Mouse (Mus musculus): ENCODE measurements around the gene Gabbr2. TPM values are rescaled to one million over a fixed set of nuclear protein-coding genes. Genes with fewer than 3 reads are reported as not detected.

The Gabbr2 gene
- polyA plus RNA-seq, 1 experiment: not detected

- Histone ChIP-seq H3K4me1 (ENCODE audit: control insufficient read depth, insufficient read depth, low read length) (no peaks in the 10 kb centered on the region), H3K27me3 (ENCODE audit: control insufficient read depth, insufficient read depth, low read length, poor library complexity, severe bottlenecking) (no peaks in the 10 kb centered on the region), H3K9me3 (replicated peaks; ENCODE audit: control insufficient read depth, insufficient read depth, low read length, poor library complexity, severe bottlenecking) (no peaks in the 10 kb centered on the region), H3K9ac (ENCODE audit: low read depth, poor library complexity, severe bottlenecking) (no peak overlapping the region), H3K36me3 (ENCODE audit: control insufficient read depth, insufficient read depth, low read length, poor library complexity, severe bottlenecking) (no peaks in the 10 kb centered on the region), H3K27ac (ENCODE audit: insufficient read depth, low read length) (no peak overlapping the region), H3K4me3 (ENCODE audit: low read depth, low read length) (no peak overlapping the region)
- TF ChIP-seq POLR2A (IDR thresholded peaks at IDR 0.05; ENCODE audit: insufficient read depth, low read length) (no peak), EP300 (IDR thresholded peaks at IDR 0.05; ENCODE audit: insufficient read depth, low read depth, low read length) (no peak)
These were observed 156.6 kb downstream of the Gabbr2 start for GRCm38 (mm10) chr4:46835064-46835463.

GRCm38 (mm10) chr4:46832834-46833544, 158.7 kb downstream of the Gabbr2 start:
- H3K27ac ChIP-seq (ENCODE audit: insufficient read depth, low read length): no peak overlapping the region
- H3K9ac ChIP-seq (ENCODE audit: low read depth, poor library complexity, severe bottlenecking): no peak overlapping the region
- H3K4me3 ChIP-seq (ENCODE audit: low read depth, low read length): no peak overlapping the region

DNA sequence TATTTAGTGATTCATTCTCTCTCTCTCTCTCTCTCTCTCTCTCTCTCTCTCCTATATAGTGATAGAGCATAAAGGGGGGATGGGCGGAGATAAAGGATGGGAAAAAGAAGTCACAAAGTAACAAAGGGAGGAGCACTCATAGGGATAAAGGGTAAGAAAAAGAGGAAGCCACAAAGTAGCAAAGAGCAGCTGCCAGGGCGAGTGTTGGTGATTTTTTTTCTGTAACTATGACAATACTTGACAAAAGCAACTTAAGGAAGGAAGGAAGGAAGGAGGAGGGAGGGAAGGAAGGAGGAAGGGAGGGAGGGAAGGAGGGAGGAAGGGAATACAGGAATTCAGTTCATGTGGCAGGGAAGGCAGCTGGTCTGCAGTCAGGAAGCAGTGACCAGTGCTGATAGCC, 162.0 kb downstream of the Gabbr2 start:
- Histone ChIP-seq H3K9ac (ENCODE audit: low read depth, poor library complexity, severe bottlenecking) (no peak overlapping the region), H3K36me3 (ENCODE audit: control insufficient read depth, insufficient read depth, low read length, poor library complexity, severe bottlenecking) (no peaks in the 10 kb centered on the region), H3K4me3 (ENCODE audit: low read depth, low read length) (no peak overlapping the region), H3K4me1 (ENCODE audit: control insufficient read depth, insufficient read depth, low read length) (no peaks in the 10 kb centered on the region), H3K9me3 (replicated peaks; ENCODE audit: control insufficient read depth, insufficient read depth, low read length, poor library complexity, severe bottlenecking) (no peaks in the 10 kb centered on the region), H3K27ac (ENCODE audit: insufficient read depth, low read length) (no peak overlapping the region), H3K27me3 (ENCODE audit: control insufficient read depth, insufficient read depth, low read length, poor library complexity, severe bottlenecking) (no peaks in the 10 kb centered on the region)
- no peak for TF ChIP-seq POLR2A (IDR thresholded peaks at IDR 0.05; ENCODE audit: insufficient read depth, low read length)
- no peak for TF ChIP-seq EP300 (IDR thresholded peaks at IDR 0.05; ENCODE audit: insufficient read depth, low read depth, low read length)
- no peak for TF ChIP-seq CTCF (IDR thresholded peaks at IDR 0.05; ENCODE audit: low read depth, low read length)

More at GRCm38 (mm10) chr4:46832834-46833544, 158.7 kb downstream of the Gabbr2 start:
- Histone ChIP-seq H3K9me3 (replicated peaks; ENCODE audit: control insufficient read depth, insufficient read depth, low read length, poor library complexity, severe bottlenecking) (no peaks in the 10 kb centered on the region), H3K4me1 (ENCODE audit: control insufficient read depth, insufficient read depth, low read length) (no peaks in the 10 kb centered on the region), H3K27me3 (ENCODE audit: control insufficient read depth, insufficient read depth, low read length, poor library complexity, severe bottlenecking) (no peaks in the 10 kb centered on the region), H3K36me3 (ENCODE audit: control insufficient read depth, insufficient read depth, low read length, poor library complexity, severe bottlenecking) (no peaks in the 10 kb centered on the region)
- TF ChIP-seq EP300 (IDR thresholded peaks at IDR 0.05; ENCODE audit: insufficient read depth, low read depth, low read length) (no peak), POLR2A (IDR thresholded peaks at IDR 0.05; ENCODE audit: insufficient read depth, low read length) (no peak), CTCF (IDR thresholded peaks at IDR 0.05; ENCODE audit: low read depth, low read length) (peak; percentile 85)

DNA sequence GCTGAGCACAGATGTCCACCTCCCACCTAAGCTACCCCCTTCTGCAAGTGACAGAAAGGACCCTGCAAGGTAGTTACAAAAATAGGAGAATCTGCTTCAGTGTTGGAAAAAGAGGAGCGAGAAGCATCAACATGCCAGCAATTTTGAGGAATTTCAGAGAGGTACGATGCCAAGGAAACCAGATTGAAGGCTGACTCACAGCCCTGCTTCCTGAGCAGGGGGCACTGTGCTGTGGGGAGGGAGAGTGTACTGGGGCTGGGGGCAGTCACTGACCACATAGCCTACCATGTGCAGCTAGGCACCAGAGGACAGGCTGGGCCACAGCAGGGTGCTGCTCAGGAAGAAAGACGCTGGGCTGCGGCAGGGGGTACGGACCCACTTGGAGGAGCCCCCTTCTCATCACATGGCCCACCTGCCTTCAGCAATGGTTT, 163.5 kb downstream of the Gabbr2 start:
- H3K4me3 ChIP-seq (ENCODE audit: low read depth, low read length): no peak overlapping the region
- no peak overlapping the region for H3K27ac ChIP-seq (ENCODE audit: insufficient read depth, low read length)
- H3K27me3 ChIP-seq (ENCODE audit: control insufficient read depth, insufficient read depth, low read length, poor library complexity, severe bottlenecking): no peaks in the 10 kb centered on the region
- TF ChIP-seq CTCF (IDR thresholded peaks at IDR 0.05; ENCODE audit: low read depth, low read length) (no peak), POLR2A (IDR thresholded peaks at IDR 0.05; ENCODE audit: insufficient read depth, low read length) (no peak), EP300 (IDR thresholded peaks at IDR 0.05; ENCODE audit: insufficient read depth, low read depth, low read length) (no peak)
- no peaks in the 10 kb centered on the region for H3K4me1 ChIP-seq (ENCODE audit: control insufficient read depth, insufficient read depth, low read length)
- H3K9me3 ChIP-seq (replicated peaks; ENCODE audit: control insufficient read depth, insufficient read depth, low read length, poor library complexity, severe bottlenecking): no peaks in the 10 kb centered on the region
- H3K36me3 ChIP-seq (ENCODE audit: control insufficient read depth, insufficient read depth, low read length, poor library complexity, severe bottlenecking): no peaks in the 10 kb centered on the region
- H3K9ac ChIP-seq (ENCODE audit: low read depth, poor library complexity, severe bottlenecking): no peak overlapping the region

GRCm38 (mm10) chr4:46827471-46827870, 164.2 kb downstream of the Gabbr2 start:
- no peak overlapping the region for H3K27ac ChIP-seq (ENCODE audit: insufficient read depth, low read length)
- H3K9me3 ChIP-seq (replicated peaks; ENCODE audit: control insufficient read depth, insufficient read depth, low read length, poor library complexity, severe bottlenecking): no peaks in the 10 kb centered on the region
- no peak overlapping the region for H3K9ac ChIP-seq (ENCODE audit: low read depth, poor library complexity, severe bottlenecking)

DNA sequence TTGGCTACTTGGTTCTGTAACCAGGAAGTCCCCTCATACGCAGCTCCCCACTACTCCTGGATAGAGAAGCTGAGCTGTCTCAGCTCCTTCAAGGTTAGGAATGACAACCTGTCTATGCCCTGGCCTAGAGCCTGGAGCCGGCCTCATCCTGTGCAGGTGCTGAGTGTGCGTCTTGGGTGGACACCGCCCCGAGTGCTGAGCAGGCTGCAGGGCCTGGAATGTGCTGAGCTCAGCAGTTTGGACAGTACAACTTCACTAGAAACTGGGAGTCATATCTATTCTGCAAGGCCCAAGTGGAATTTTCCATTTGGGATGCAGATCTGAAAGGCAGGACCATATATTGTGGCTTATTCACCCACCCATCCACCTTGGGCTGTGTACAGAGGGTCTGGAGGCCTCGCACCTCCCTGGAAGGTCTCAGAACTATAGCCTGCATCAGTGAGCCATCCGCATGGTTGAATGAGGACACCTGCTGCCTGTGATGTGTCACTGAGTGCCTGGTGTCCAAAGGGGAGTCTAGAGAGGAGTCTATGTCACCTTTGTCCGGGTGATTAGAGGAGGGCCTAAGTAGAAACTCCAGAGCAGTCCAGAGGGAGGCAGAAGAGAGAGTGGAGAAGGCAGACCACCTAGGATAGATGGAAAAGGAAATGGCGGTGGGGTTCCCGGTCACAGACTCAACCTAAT, 165.7 kb downstream of the Gabbr2 start:
- Histone ChIP-seq H3K9ac (ENCODE audit: low read depth, poor library complexity, severe bottlenecking) (no peak overlapping the region), H3K4me1 (ENCODE audit: control insufficient read depth, insufficient read depth, low read length) (no peaks in the 10 kb centered on the region), H3K4me3 (ENCODE audit: low read depth, low read length) (no peak overlapping the region), H3K9me3 (replicated peaks; ENCODE audit: control insufficient read depth, insufficient read depth, low read length, poor library complexity, severe bottlenecking) (no peaks in the 10 kb centered on the region), H3K27ac (ENCODE audit: insufficient read depth, low read length) (no peak overlapping the region), H3K36me3 (ENCODE audit: control insufficient read depth, insufficient read depth, low read length, poor library complexity, severe bottlenecking) (no peaks in the 10 kb centered on the region), H3K27me3 (ENCODE audit: control insufficient read depth, insufficient read depth, low read length, poor library complexity, severe bottlenecking) (no peaks in the 10 kb centered on the region)
- TF ChIP-seq EP300 (IDR thresholded peaks at IDR 0.05; ENCODE audit: insufficient read depth, low read depth, low read length) (no peak), POLR2A (IDR thresholded peaks at IDR 0.05; ENCODE audit: insufficient read depth, low read length) (no peak), CTCF (IDR thresholded peaks at IDR 0.05; ENCODE audit: low read depth, low read length) (no peak)

More at GRCm38 (mm10) chr4:46827471-46827870, 164.2 kb downstream of the Gabbr2 start:
- no peak overlapping the region for H3K4me3 ChIP-seq (ENCODE audit: low read depth, low read length)
- H3K27me3 ChIP-seq (ENCODE audit: control insufficient read depth, insufficient read depth, low read length, poor library complexity, severe bottlenecking): no peaks in the 10 kb centered on the region
- H3K36me3 ChIP-seq (ENCODE audit: control insufficient read depth, insufficient read depth, low read length, poor library complexity, severe bottlenecking): no peaks in the 10 kb centered on the region
- TF ChIP-seq POLR2A (IDR thresholded peaks at IDR 0.05; ENCODE audit: insufficient read depth, low read length): no peak
- TF ChIP-seq CTCF (IDR thresholded peaks at IDR 0.05; ENCODE audit: low read depth, low read length): no peak
- no peak for TF ChIP-seq EP300 (IDR thresholded peaks at IDR 0.05; ENCODE audit: insufficient read depth, low read depth, low read length)
- no peaks in the 10 kb centered on the region for H3K4me1 ChIP-seq (ENCODE audit: control insufficient read depth, insufficient read depth, low read length)

All from ES-Bruce4 (cell line).